Mouse (Mus musculus): Measurements from ENCODE around the gene Nkiras1. TPM values are rescaled to one million over a fixed set of nuclear protein-coding genes. Genes with fewer than 3 reads are reported as not detected.

Gene Nkiras1
- polyA plus RNA-seq (2015; fragmentation: Illumina TruSeq; extraction: RNeasy Lipid Tissue Mini Kit (QIAGEN cat#74804); ENCODE audit: insufficient read depth, low read depth, low replicate concordance) = 7.2 TPM

GRCm38 (mm10) chr14:18270529-18271441, at the start of gene Nkiras1, which contains the start of gene Rpl15:
Gene Nkiras1 (plus strand): TSS chr14:18271136.
Gene Rpl15 (minus strand): TSS chr14:18271391.

GRCm38 (mm10) chr14:18238750-18239731, 31.9 kb upstream of the Nkiras1 start, which contains the start of gene Nr1d2:
Gene Nr1d2 (minus strand): TSS chr14:18239127.

DNA sequence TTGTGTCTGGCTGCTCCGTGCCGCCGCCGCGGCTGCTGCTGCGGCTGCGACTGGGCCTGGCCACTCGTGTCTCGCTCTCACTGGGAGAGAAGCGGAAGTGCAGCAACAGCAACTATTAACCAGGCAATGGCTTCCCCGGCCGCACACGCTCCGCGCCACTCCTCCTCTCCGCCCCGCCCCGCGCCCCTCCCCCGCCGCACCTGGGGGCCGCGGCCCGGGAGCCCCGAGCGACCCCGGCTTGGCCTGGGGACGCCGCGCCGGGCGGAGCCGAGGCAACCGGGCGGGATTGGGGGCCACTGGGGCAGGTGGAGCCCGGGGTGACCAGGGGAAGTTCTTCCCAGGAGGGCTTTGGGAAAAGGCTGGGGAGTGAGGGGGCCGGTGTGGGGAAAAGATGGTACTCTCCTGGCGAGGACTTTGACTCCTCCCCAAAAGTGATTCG, 60.8 kb downstream of the Nkiras1 start, which contains the start of gene Ube2e1:
Ube2e1 (minus strand) TSS at position 167 of the 439 bp plus-strand sequence.

Other genes with a start within 250 kb of the Nkiras1 start
- 5.7 TPM for gene Nr1d2, start 32.0 kb upstream of the Nkiras1 start, polyA plus RNA-seq (2015; fragmentation: Illumina TruSeq; extraction: RNeasy Lipid Tissue Mini Kit (QIAGEN cat#74804); ENCODE audit: insufficient read depth, low read depth, low replicate concordance)
- 342 TPM for gene Rpl15, start 255 bp downstream of the Nkiras1 start, polyA plus RNA-seq (2015; fragmentation: Illumina TruSeq; extraction: RNeasy Lipid Tissue Mini Kit (QIAGEN cat#74804); ENCODE audit: insufficient read depth, low read depth, low replicate concordance)
- 13.7 TPM for gene Ube2e1, start 60.7 kb downstream of the Nkiras1 start, polyA plus RNA-seq (2015; fragmentation: Illumina TruSeq; extraction: RNeasy Lipid Tissue Mini Kit (QIAGEN cat#74804); ENCODE audit: insufficient read depth, low read depth, low replicate concordance)

Data from pancreas, adult 10 weeks (tissue).